In the genomic region with DNA sequence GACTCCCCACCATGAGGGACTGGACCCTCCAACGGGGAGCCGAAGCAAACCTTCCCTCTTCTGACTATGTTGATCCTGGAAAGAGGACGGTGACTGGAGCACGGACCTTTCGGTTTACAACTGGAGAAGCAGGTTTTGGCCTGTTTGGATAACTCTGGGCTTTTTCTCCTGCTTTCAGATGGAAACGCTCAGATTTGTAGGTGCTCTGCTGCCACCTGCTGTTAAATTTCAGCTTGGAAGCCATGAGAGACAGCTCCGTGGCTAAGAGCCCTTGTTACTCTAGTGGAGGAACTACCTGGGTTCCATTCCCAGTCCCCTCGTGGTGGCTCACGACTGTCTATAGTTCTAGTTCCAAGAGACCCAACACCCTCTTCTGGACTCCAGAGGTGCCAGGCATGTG, we compare ENCODE assay signal across 9 mouse cellular contexts. TPM values are rescaled to one million over a fixed set of nuclear protein-coding genes. Genes with fewer than 3 reads are reported as not detected.
A peak's percentile ranks its signal among the peaks of the same experiment; 100 is the strongest.
DNase-seq lines count a peak whose midpoint lies in the region; ATAC-seq and TF ChIP-seq lines count a peak whose summit lies in the region.
"Had no signal": no experiment of that assay in that cellular context is flagged by ENCODE, and none has a peak within 500 bp of the region (broad histone marks: within the 10 kb centered on the region; RNA-seq: fewer than 3 reads in every experiment).

No protein-coding gene starts in this region.

- no peak overlapping the region for H3K4me2 ChIP-seq in kidney, postnatal 0 days (ENCODE audit: low read length)
- H3K4me2 ChIP-seq: limb, embryonic 12.5 days had no signal

- no peak overlapping the region for H3K27ac ChIP-seq in kidney, postnatal 0 days
- H3K27ac ChIP-seq in liver, adult 2 months (replicated peaks; ENCODE audit: insufficient read depth, low read depth, low read length), result no peak overlapping the region
- H3K27ac ChIP-seq: limb, embryonic 12.5 days had no signal

- TF ChIP-seq POLR2A in liver, adult 2 months (IDR thresholded peaks at IDR 0.05; ENCODE audit: extremely low read depth, insufficient read depth, low read length), result no peak

- H3K27me3 ChIP-seq in kidney, postnatal 0 days (ENCODE audit: insufficient read depth, low read length), result no peaks in the 10 kb centered on the region
- H3K27me3 ChIP-seq in liver, adult 2 months (ENCODE audit: control insufficient read depth, insufficient read depth, low read length), result no peaks in the 10 kb centered on the region
- H3K27me3 ChIP-seq: limb, embryonic 12.5 days had no signal

- 10% methylated on average over 9 of the region's 9 CpGs for WGBS in kidney, postnatal 0 days
- WGBS in liver, adult 2 months, result 18% methylated on average over 9 of the region's 9 CpGs

- H3K9ac ChIP-seq in kidney, postnatal 0 days (ENCODE audit: low read depth, low read length), result no peak overlapping the region
- no peak overlapping the region for H3K9ac ChIP-seq in liver, adult 2 months (ENCODE audit: low read depth, low read length)
- H3K9ac ChIP-seq: limb, embryonic 12.5 days had no signal

- H3K4me3 ChIP-seq in kidney, postnatal 0 days (replicated peaks; ENCODE audit: low read depth, low read length), result no peak overlapping the region
- H3K4me3 ChIP-seq in liver, adult 2 months (ENCODE audit: insufficient read depth, low read depth, low read length), result no peak overlapping the region
- H3K4me3 ChIP-seq: limb, embryonic 12.5 days had no signal

- no peaks in the 10 kb centered on the region for H3K4me1 ChIP-seq in kidney, postnatal 0 days (replicated peaks; ENCODE audit: insufficient read depth, low read length)
- no peaks in the 10 kb centered on the region for H3K4me1 ChIP-seq in liver, adult 2 months (ENCODE audit: control insufficient read depth, insufficient read depth, low read length)
- H3K4me1 ChIP-seq: limb, embryonic 12.5 days had no signal

- no peaks in the 10 kb centered on the region for H3K9me3 ChIP-seq in kidney, postnatal 0 days (replicated peaks; ENCODE audit: low read length)
- H3K9me3 ChIP-seq: limb, embryonic 12.5 days had no signal

- H3K79me2 ChIP-seq in liver, adult 2 months (ENCODE audit: control insufficient read depth, insufficient read depth, low read length), result no peaks in the 10 kb centered on the region

- 0 out of 2 replicates have a peak, but pooled peaks have one; percentile 29 for ATAC-seq in kidney, postnatal 0 days (replicated peaks; ENCODE audit: low FRiP score, low read depth)

- DNase-seq in A20 (ENCODE audit: low read depth, low spot score), result peak; percentile 64
- peak; percentile 94 for DNase-seq in NIH3T3 (ENCODE audit: low read depth)
- DNase-seq in cerebellum, adult 9-11 months, result peak; percentile 78
- DNase-seq in gastrocnemius, postnatal 25 days, result peak; percentile 40
- DNase-seq in kidney, postnatal 0 days (ENCODE audit: low spot score), result peak; percentile 90
- DNase-seq in liver, adult 2 months (ENCODE audit: extremely low read depth, low read depth, low spot score), result peak; percentile 60
- DNase-seq in ovary, postnatal 36 days (ENCODE audit: low spot score), result peak; percentile 63
- peak; percentile 41 to 52 for DNase-seq in thymus, postnatal 36 days

- peak; percentile 89 for TF ChIP-seq CTCF in kidney, postnatal 0 days (IDR thresholded peaks at IDR 0.05; ENCODE audit: low read depth)
- peak; percentile 51 for TF ChIP-seq CTCF in liver, adult 2 months (IDR thresholded peaks at IDR 0.05; ENCODE audit: low read depth, low read length)

- H3K36me3 ChIP-seq in kidney, postnatal 0 days (ENCODE audit: insufficient read depth, low read length), result no peaks in the 10 kb centered on the region
- no peaks in the 10 kb centered on the region for H3K36me3 ChIP-seq in liver, adult 2 months (ENCODE audit: control insufficient read depth, insufficient read depth, low read length)
- H3K36me3 ChIP-seq: limb, embryonic 12.5 days had no signal

RNA-seq across cellular contexts. Expression of a gene that starts 45.6 kb away (rescaled TPM):
- 1 to 10 TPM; 1.4 to 1.8 TPM for total RNA-seq in gastrocnemius, postnatal 25 days (2021)
- polyA plus RNA-seq in kidney, postnatal 0 days (2015; fragmentation: Nextera tagmentation; extraction: Ambion mirVana), result 5.0 and 5.4 TPM in 2 replicates
- 0.09 TPM in 1 of 2 replicates, not detected in the other for total RNA-seq in liver, adult 2 months (2014; rRNA removed)
- polyA plus RNA-seq in liver, adult 2 months (2012; rRNA removed), result 0.06 and 0.09 TPM in 2 replicates
- polyA plus RNA-seq: limb, embryonic 12.5 days had no signal

Comparison
In these comparisons a context has a peak if more than half of its experiments do, and no peak if none do; other contexts are left out.
1. DNase-seq: peak in every context shown above with its lines; median percentile 94 in NIH3T3; 90 in kidney, postnatal 0 days; 78 in cerebellum, adult 9-11 months; 64 in A20; 63 in ovary, postnatal 36 days; 60 in liver, adult 2 months; 46 in thymus, postnatal 36 days; 40 in gastrocnemius, postnatal 25 days.